Mouse (Mus musculus) ES-E14 (cell line): ENCODE measurements around the gene Coro1c. TPM values are rescaled to one million over a fixed set of nuclear protein-coding genes. Genes with fewer than 3 reads are reported as not detected.

Experiments used
- DNase-seq: peaks from one replicate; pipeline ENCODE4 v3.0.0-alpha.2; 2013; ENCODE audit warnings: low read depth, low spot score
- H3K27ac ChIP-seq: 2 replicates; pipeline ENCODE4 v1.5.1; 2012; ENCODE audit warnings: low read depth, mild to moderate bottlenecking, low read length, moderate library complexity, mixed read lengths; ENCODE audit not compliant: poor library complexity, insufficient read depth, severe bottlenecking
- H3K36me3 ChIP-seq: 2 replicates; pipeline ENCODE4 v1.6.1; 2012; ENCODE audit warnings: mild to moderate bottlenecking, low read length, moderate library complexity, mixed read lengths; ENCODE audit not compliant: control insufficient read depth, poor library complexity, insufficient read depth, severe bottlenecking
- H3K4me1 ChIP-seq, 2 experiments: fragments of 150-350 bp in 1 of 2; sonication (generic) in 1 of 2; 2 replicates each; pipeline ENCODE4 v1.6.1; 2012; ENCODE audit warnings: low read length in 2 of 2, mild to moderate bottlenecking in 1 of 2, mixed read lengths in 1 of 2; ENCODE audit not compliant: control insufficient read depth in 2 of 2, insufficient read depth in 2 of 2, poor library complexity in 1 of 2
- H3K4me3 ChIP-seq, 2 experiments: fragments of 150-350 bp in 1 of 2; sonication (generic) in 1 of 2; 2 replicates each; pipeline ENCODE4 v1.5.1; 2012; ENCODE audit warnings: low read length in 2 of 2, low read depth in 1 of 2, mild to moderate bottlenecking in 1 of 2, mixed read lengths in 1 of 2; ENCODE audit not compliant: insufficient read depth in 1 of 2, poor library complexity in 1 of 2, severe bottlenecking in 1 of 2
- H3K9ac ChIP-seq: 2 replicates; pipeline ENCODE4 v1.6.1; 2012; ENCODE audit warnings: low read depth, mild to moderate bottlenecking, low read length, mixed read lengths; ENCODE audit not compliant: poor library complexity, insufficient read depth, severe bottlenecking
- H3K9me3 ChIP-seq: fragments of 150-350 bp; sonication (generic); 2 replicates; pipeline ENCODE4 v1.6.1; 2012; ENCODE audit warnings: low read depth, mild to moderate bottlenecking, low read length; ENCODE audit not compliant: control insufficient read depth, insufficient read depth
- CHD2 ChIP-seq: IDR thresholded peaks from 2 replicates; pipeline ENCODE4 v1.6.1; 2014; ENCODE audit warnings: mild to moderate bottlenecking, low read depth, low read length, inconsistent platforms
- HCFC1 ChIP-seq: IDR thresholded peaks from 2 replicates; pipeline ENCODE4 v1.6.1; 2012; ENCODE audit warnings: low read length, inconsistent platforms, borderline replicate concordance; ENCODE audit not compliant: insufficient read depth
- MAFK ChIP-seq: IDR thresholded peaks from 2 replicates; pipeline ENCODE4 v1.6.1; 2014; ENCODE audit warnings: mild to moderate bottlenecking, low read depth, low read length, inconsistent platforms; ENCODE audit not compliant: insufficient read depth
- ZC3H11A ChIP-seq: IDR thresholded peaks from 2 replicates; pipeline ENCODE4 v1.6.1; 2012; ENCODE audit warnings: low read depth, mild to moderate bottlenecking, inconsistent platforms, low read length, borderline replicate concordance
- ZNF384 ChIP-seq: IDR thresholded peaks from 2 replicates; pipeline ENCODE4 v1.6.1; 2012; ENCODE audit warnings: low read depth, low read length, inconsistent platforms
- in situ Hi-C, 2 experiments: fragments of 600-800 bp; cut with MboI; formaldehyde crosslinking; loops; one replicate each; pipeline ENCODE4 v1.15.1; 2025; ENCODE audit warnings: low sequenced_read_pairs in 2 of 2, inconsistent platforms in 1 of 2; ENCODE audit not compliant: unreplicated experiment in 2 of 2
- total RNA-seq: library from RNA; depleted of rRNA; stranded (reverse); fragments of 300-350 nt; gene quantifications from 2 replicates; pipeline ENCODE4 v1.2.3, GENCODE M21; 2012

The Coro1c gene
- total RNA-seq, 1 experiment = 150 TPM

GRCm38 (mm10) chr5:113954421-113954820 is 45.9 kb upstream of the Coro1c start:
- peaks cover 0 to 6% of the 10 kb centered on the region in 2 experiments; a peak in 2 of 4 replicates for H3K4me1 ChIP-seq
- H3K9me3 ChIP-seq = no peaks in the 10 kb centered on the region
- peak; percentile 65 for DNase-seq
- no peak overlapping the region for H3K27ac ChIP-seq
- in situ Hi-C loops = no loop called here
- peaks cover 15% of the 10 kb centered on the region; the same call in 1 of the 2 replicates for H3K36me3 ChIP-seq
- TF ChIP-seq ZC3H11A (no peak), ZNF384 (no peak), MAFK (no peak), HCFC1 (no peak), CHD2 (no peak)
- H3K9ac ChIP-seq = no peak overlapping the region
- no peak overlapping the region for H3K4me3 ChIP-seq

- Histone ChIP-seq H3K27ac (no peak overlapping the region), H3K9me3 (no peaks in the 10 kb centered on the region), H3K36me3 (peaks cover 16% of the 10 kb centered on the region; the same call in 1 of the 2 replicates), H3K4me3 (no peak overlapping the region), H3K4me1 (peaks cover 0 to 3% of the 10 kb centered on the region in 2 experiments; a peak in 1 of 4 replicates), H3K9ac (no peak overlapping the region)
- TF ChIP-seq MAFK = no peak
- in situ Hi-C loops = no loop called here
- DNase-seq = no peak
These were observed 44.0 kb upstream of the Coro1c start for GRCm38 (mm10) chr5:113952519-113952918.

- Histone ChIP-seq H3K4me3 (no peak overlapping the region), H3K27ac (no peak overlapping the region), H3K4me1 (peaks cover 0 to 6% of the 10 kb centered on the region in 2 experiments; a peak in 1 of 4 replicates), H3K36me3 (peaks cover 13% of the 10 kb centered on the region; the same call in 1 of the 2 replicates), H3K9me3 (no peaks in the 10 kb centered on the region), H3K9ac (no peak overlapping the region)
- no peak for DNase-seq
- TF ChIP-seq ZNF384 (no peak), MAFK (no peak), HCFC1 (no peak), CHD2 (no peak), ZC3H11A (no peak)
- in situ Hi-C loops = no loop called here
These were observed 43.1 kb upstream of the Coro1c start for GRCm38 (mm10) chr5:113951693-113952071.

GRCm38 (mm10) chr5:113950786-113951692 is 42.5 kb upstream of the Coro1c start:
- Histone ChIP-seq H3K9ac (no peak overlapping the region), H3K27ac (no peak overlapping the region), H3K4me3 (no peak overlapping the region), H3K4me1 (peaks cover 0 to 6% of the 10 kb centered on the region in 2 experiments; a peak in 1 of 4 replicates), H3K9me3 (no peaks in the 10 kb centered on the region), H3K36me3 (peaks cover 20% of the 10 kb centered on the region; the same call in 1 of the 2 replicates)
- in situ Hi-C loops = no loop called here
- TF ChIP-seq CHD2 (no peak), HCFC1 (no peak), ZC3H11A (no peak), ZNF384 (no peak), MAFK (no peak)
- DNase-seq = no peak
